Mouse (Mus musculus): ENCODE measurements around the gene Nudt17. TPM values are rescaled to one million over a fixed set of nuclear protein-coding genes. Genes with fewer than 3 reads are reported as not detected.

The Nudt17 gene
- polyA plus RNA-seq, 1 experiment, result 0.17 TPM

DNA sequence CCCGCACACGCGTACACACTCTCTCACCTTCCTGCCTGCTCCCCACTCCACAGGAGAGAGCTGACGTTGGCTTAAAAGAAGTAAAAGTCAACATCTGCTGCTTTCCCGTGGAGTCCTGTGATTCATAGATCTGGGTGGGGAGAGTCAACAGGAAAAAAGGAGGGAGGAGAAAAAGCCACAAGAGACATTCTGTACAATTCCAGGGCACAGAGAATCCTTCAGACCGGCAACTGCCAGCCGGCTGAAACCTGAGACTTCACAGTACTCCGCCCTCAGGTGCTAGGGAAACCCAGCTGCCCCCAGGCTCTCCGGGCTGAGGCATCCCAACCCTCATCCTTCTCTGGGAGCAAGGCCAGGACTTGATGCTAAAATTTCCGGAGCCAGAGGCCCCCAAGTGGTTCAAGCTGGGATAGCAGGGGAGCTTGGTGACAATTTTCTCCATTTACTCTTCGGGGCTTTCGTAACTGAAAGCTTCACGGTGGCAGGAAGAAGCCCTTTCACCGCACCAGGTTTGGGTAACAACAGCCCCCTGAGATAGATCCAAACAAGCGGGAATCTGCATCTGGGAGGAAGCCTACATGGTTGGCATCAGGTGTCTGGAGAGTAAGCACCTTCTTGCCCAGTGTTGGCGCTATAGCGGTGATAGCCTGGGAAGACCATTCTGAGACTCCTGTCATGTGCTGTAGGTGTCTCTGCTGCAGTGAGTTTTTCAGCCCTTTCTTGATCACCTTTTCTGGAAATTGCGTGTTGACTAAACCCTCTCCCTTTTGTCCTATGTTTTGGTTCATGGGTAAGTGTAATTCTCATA, 44.7 kb downstream of the Nudt17 start:
- no peak for TF ChIP-seq GATA1 (IDR thresholded peaks at IDR 0.05; ENCODE audit: borderline replicate concordance, low read length)
- TF ChIP-seq FLI1 (IDR thresholded peaks at IDR 0.05; ENCODE audit: low read length), result no peak
- Histone ChIP-seq H3K4me1 (peaks cover 30% of the 10 kb centered on the region), H3K4me3 (replicated peaks) (peak overlapping the region; percentile 74), H3K36me3 (replicated peaks; ENCODE audit: low read length) (no peaks in the 10 kb centered on the region), H3K27me3 (replicated peaks) (no peaks in the 10 kb centered on the region), H3K9me3 (no peaks in the 10 kb centered on the region)

DNA sequence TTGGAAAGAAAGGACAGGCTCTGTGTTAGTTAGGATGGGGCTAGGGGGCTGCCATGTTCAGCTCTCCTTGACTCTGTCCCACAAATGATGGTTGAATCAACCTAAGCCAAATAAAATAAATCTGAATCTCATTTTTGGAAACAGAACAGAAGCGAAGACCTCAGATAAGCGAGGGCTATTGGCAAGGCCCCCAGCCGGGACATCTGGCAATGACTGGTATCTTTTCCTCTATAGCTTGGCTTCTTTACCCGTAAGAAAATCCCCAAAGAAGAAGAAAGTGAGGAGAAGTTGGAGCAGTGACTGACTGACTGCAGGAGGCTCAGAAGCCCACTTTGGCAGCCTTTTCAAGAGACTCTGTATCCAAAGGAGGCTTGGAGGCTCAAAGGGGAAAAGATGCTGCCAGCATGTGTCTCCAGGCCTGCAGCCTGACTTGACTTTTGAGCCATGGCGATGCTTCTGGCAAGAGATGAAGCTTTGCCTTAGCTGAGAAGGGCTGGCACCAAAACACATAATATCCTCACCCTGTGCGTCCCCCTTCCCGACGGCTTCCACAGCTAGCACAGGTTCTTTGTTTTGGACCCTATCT, 45.5 kb downstream of the Nudt17 start:
- H3K36me3 ChIP-seq (replicated peaks; ENCODE audit: low read length), result no peaks in the 10 kb centered on the region
- no peak for TF ChIP-seq FLI1 (IDR thresholded peaks at IDR 0.05; ENCODE audit: low read length)
- TF ChIP-seq GATA1 (IDR thresholded peaks at IDR 0.05; ENCODE audit: borderline replicate concordance, low read length), result no peak
- no peaks in the 10 kb centered on the region for H3K9me3 ChIP-seq
- peaks cover 30% of the 10 kb centered on the region for H3K4me1 ChIP-seq
- no peak overlapping the region for H3K4me3 ChIP-seq (replicated peaks)
- peaks cover 2% of the 10 kb centered on the region for H3K27me3 ChIP-seq (replicated peaks)

DNA sequence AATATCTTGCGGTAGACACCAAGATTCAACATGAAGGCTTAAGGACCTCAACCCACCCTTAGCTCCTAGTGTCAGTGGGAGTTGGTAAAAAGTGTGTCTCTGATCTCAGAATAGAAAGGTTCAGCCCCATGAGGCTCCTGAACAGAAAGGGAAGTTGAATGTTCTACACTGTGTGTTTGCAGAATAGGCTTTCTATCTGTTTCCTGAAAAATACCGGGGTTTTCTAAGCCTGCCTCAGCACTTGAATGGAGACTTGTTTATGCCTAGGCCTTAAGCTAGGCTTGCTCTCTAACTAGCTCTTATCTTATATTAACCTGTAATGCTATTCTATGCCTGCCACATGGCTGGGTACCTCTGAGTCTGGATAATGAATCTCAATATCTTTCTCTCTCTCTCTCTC, 47.5 kb downstream of the Nudt17 start:
- H3K4me1 ChIP-seq, result peaks cover 30% of the 10 kb centered on the region
- H3K9me3 ChIP-seq, result no peaks in the 10 kb centered on the region
- TF ChIP-seq FLI1 (IDR thresholded peaks at IDR 0.05; ENCODE audit: low read length) (no peak), GATA1 (IDR thresholded peaks at IDR 0.05; ENCODE audit: borderline replicate concordance, low read length) (no peak)
- H3K27me3 ChIP-seq (replicated peaks), result peaks cover 6% of the 10 kb centered on the region
- H3K36me3 ChIP-seq (replicated peaks; ENCODE audit: low read length), result peaks cover 3% of the 10 kb centered on the region
- no peak overlapping the region for H3K4me3 ChIP-seq (replicated peaks)

Other genes starting within 250 kb of the Nudt17 start
- gene Hfe2, start 183.4 kb downstream of the Nudt17 start, polyA plus RNA-seq (2012; ENCODE audit: insufficient read depth, low replicate concordance), result 21.2 and 30.0 TPM in 2 replicates
- 4.1 and 22.7 TPM in 2 replicates for gene Txnip, start 150.6 kb downstream of the Nudt17 start, polyA plus RNA-seq (2012; ENCODE audit: insufficient read depth, low replicate concordance)
- 0.51 TPM in 1 of 2 replicates, not detected in the other for gene Gm16253, start 131.6 kb downstream of the Nudt17 start, polyA plus RNA-seq (2012; ENCODE audit: insufficient read depth, low replicate concordance)
- gene Polr3gl, start 114.4 kb downstream of the Nudt17 start, polyA plus RNA-seq (2012; ENCODE audit: insufficient read depth, low replicate concordance), result 4.6 and 15.4 TPM in 2 replicates
- not detected in 2 replicates for gene Ankrd34a, start 111.9 kb downstream of the Nudt17 start, polyA plus RNA-seq (2012; ENCODE audit: insufficient read depth, low replicate concordance)
- 1.2 TPM in 1 of 2 replicates, not detected in the other for gene Lix1l, start 107.4 kb downstream of the Nudt17 start, polyA plus RNA-seq (2012; ENCODE audit: insufficient read depth, low replicate concordance)
- 14.0 and 112 TPM in 2 replicates for gene Rbm8a, start 78.6 kb downstream of the Nudt17 start, polyA plus RNA-seq (2012; ENCODE audit: insufficient read depth, low replicate concordance)
- 2.2 TPM in 1 of 2 replicates, not detected in the other for gene Pex11b, start 73.2 kb downstream of the Nudt17 start, polyA plus RNA-seq (2012; ENCODE audit: insufficient read depth, low replicate concordance)
- gene Gm42957, start 73.1 kb downstream of the Nudt17 start, polyA plus RNA-seq (2012; ENCODE audit: insufficient read depth, low replicate concordance), result not detected in 2 replicates
- 0.01 TPM in 1 of 2 replicates, not detected in the other for gene Itga10, start 63.0 kb downstream of the Nudt17 start, polyA plus RNA-seq (2012; ENCODE audit: insufficient read depth, low replicate concordance)
- 9.5 and 30.5 TPM in 2 replicates for gene Ankrd35, start 38.4 kb downstream of the Nudt17 start, polyA plus RNA-seq (2012; ENCODE audit: insufficient read depth, low replicate concordance)
- 30.6 and 32.8 TPM in 2 replicates for gene Pias3, start 12.2 kb downstream of the Nudt17 start, polyA plus RNA-seq (2012; ENCODE audit: insufficient read depth, low replicate concordance)
- 0.70 and 5.0 TPM in 2 replicates for gene Polr3c, start 19.1 kb upstream of the Nudt17 start, polyA plus RNA-seq (2012; ENCODE audit: insufficient read depth, low replicate concordance)
- 2.5 and 19.1 TPM in 2 replicates for gene Rnf115, start 19.1 kb upstream of the Nudt17 start, polyA plus RNA-seq (2012; ENCODE audit: insufficient read depth, low replicate concordance)
- 0.89 TPM in 1 of 2 replicates, not detected in the other for gene Pdzk1, start 120.7 kb upstream of the Nudt17 start, polyA plus RNA-seq (2012; ENCODE audit: insufficient read depth, low replicate concordance)
- not detected in 2 replicates for gene Cd160, start 120.8 kb upstream of the Nudt17 start, polyA plus RNA-seq (2012; ENCODE audit: insufficient read depth, low replicate concordance)
- not detected in 2 replicates for gene Gja5, start 196.1 kb upstream of the Nudt17 start, polyA plus RNA-seq (2012; ENCODE audit: insufficient read depth, low replicate concordance)
- 0.97 and 1.8 TPM in 2 replicates for gene Gpr89, start 196.8 kb upstream of the Nudt17 start, polyA plus RNA-seq (2012; ENCODE audit: insufficient read depth, low replicate concordance)
- not detected in 2 replicates for gene Gja8, start 217.5 kb upstream of the Nudt17 start, polyA plus RNA-seq (2012; ENCODE audit: insufficient read depth, low replicate concordance)

All from megakaryocyte, embryonic 14.5 days (primary cell).